Mouse (Mus musculus) MEL (cell line): ENCODE measurements around the gene Umad1. TPM values are rescaled to one million over a fixed set of nuclear protein-coding genes. Genes with fewer than 3 reads are reported as not detected.

Experiments
- DNase-seq: peaks from one replicate; pipeline ENCODE4 v3.0.0; 2011; ENCODE audit warnings: low read depth, low spot score
- H3K27ac ChIP-seq: 2 replicates; pipeline ENCODE4 v1.5.1; 2012; ENCODE audit warnings: low read depth, mild to moderate bottlenecking, control low read depth, low read length, moderate library complexity; ENCODE audit not compliant: control insufficient read depth
- H3K27me3 ChIP-seq, 2 experiments: fragments of 150-350 bp in 1 of 2; sonication (generic) in 1 of 2; 2 replicates each; pipeline ENCODE4 v1.6.1; 2012; ENCODE audit warnings: low read length in 2 of 2, mild to moderate bottlenecking in 2 of 2, improper control_type of control experiment in 1 of 2, moderate library complexity in 1 of 2; ENCODE audit not compliant: insufficient read depth in 2 of 2, control insufficient read depth in 1 of 2
- H3K36me3 ChIP-seq, 2 experiments: 2 replicates each; pipeline ENCODE4 v1.6.1; 2012 to 2014; ENCODE audit warnings: low read length in 2 of 2, improper control_type of control experiment in 1 of 2, inconsistent platforms in 1 of 2, mild to moderate bottlenecking in 1 of 2; ENCODE audit not compliant: insufficient read depth in 2 of 2, control insufficient read depth in 1 of 2
- H3K4me1 ChIP-seq, 2 experiments: fragments of 150-350 bp in 1 of 2; sonication (generic) in 1 of 2; 2 replicates each; pipeline ENCODE4 v1.6.1; 2012; ENCODE audit warnings: low read length in 2 of 2, improper control_type of control experiment in 1 of 2, mild to moderate bottlenecking in 1 of 2; ENCODE audit not compliant: insufficient read depth in 2 of 2, control insufficient read depth in 1 of 2
- H3K4me3 ChIP-seq, 2 experiments: fragments of 150-350 bp in 1 of 2; sonication (generic) in 1 of 2; 2 replicates each; pipeline ENCODE4 v1.5.1; 2012; ENCODE audit warnings: low read depth in 2 of 2, low read length in 2 of 2, mild to moderate bottlenecking in 2 of 2, moderate library complexity in 2 of 2, control low read depth in 1 of 2, improper control_type of control experiment in 1 of 2; ENCODE audit not compliant: control insufficient read depth in 1 of 2, insufficient read depth in 1 of 2
- H3K79me2 ChIP-seq: 2 replicates; pipeline ENCODE4 v1.6.1; 2012; ENCODE audit warnings: mild to moderate bottlenecking, low read length, moderate library complexity; ENCODE audit not compliant: control insufficient read depth, poor library complexity, insufficient read depth
- H3K9ac ChIP-seq: 2 replicates; pipeline ENCODE4 v1.6.1; 2012; ENCODE audit warnings: low read depth, mild to moderate bottlenecking, control low read depth, low read length, moderate library complexity; ENCODE audit not compliant: control insufficient read depth, poor library complexity, severe bottlenecking
- H3K9me3 ChIP-seq: fragments of 150-350 bp; sonication (generic); replicated peaks from 2 replicates; pipeline ENCODE4 v1.6.1; 2012; ENCODE audit warnings: mild to moderate bottlenecking, low read length, improper control_type of control experiment, moderate library complexity; ENCODE audit not compliant: insufficient read depth
- CHD1 ChIP-seq: IDR thresholded peaks from 2 replicates; pipeline ENCODE4 v1.6.1; 2012; ENCODE audit warnings: low read depth, mild to moderate bottlenecking, inconsistent platforms, low read length, improper control_type of control experiment
- CTCF ChIP-seq, 3 experiments: IDR thresholded peaks in 2 of 3; conservative IDR thresholded peaks in 1 of 3; 2 replicates each; pipeline ENCODE4 v1.5.1; 2011 to 2012; ENCODE audit warnings: low read length in 3 of 3, low read depth in 2 of 3, mild to moderate bottlenecking in 2 of 3, improper control_type of control experiment in 1 of 3, inconsistent platforms in 1 of 3, mixed read lengths in 1 of 3, moderate library complexity in 1 of 3; ENCODE audit not compliant: control insufficient read depth in 1 of 3, insufficient read depth in 1 of 3, poor library complexity in 1 of 3, severe bottlenecking in 1 of 3
- GABPA ChIP-seq: IDR thresholded peaks from 2 replicates; pipeline ENCODE4 v1.6.1; 2012; ENCODE audit warnings: low read depth, mild to moderate bottlenecking, inconsistent platforms, low read length, improper control_type of control experiment, moderate library complexity
- GATA1 ChIP-seq: IDR thresholded peaks from 2 replicates; pipeline ENCODE4 v1.6.1; 2011; ENCODE audit warnings: low read depth, low read length, improper control_type of control experiment
- HCFC1 ChIP-seq: IDR thresholded peaks from 2 replicates; pipeline ENCODE4 v1.6.1; 2012; ENCODE audit warnings: low read depth, mild to moderate bottlenecking, inconsistent platforms, low read length, improper control_type of control experiment, moderate library complexity
- KAT2A ChIP-seq: conservative IDR thresholded peaks from 2 replicates; pipeline ENCODE4 v1.6.1; 2012; ENCODE audit warnings: low read depth, low read length, improper control_type of control experiment, inconsistent platforms
- MAFK ChIP-seq: IDR thresholded peaks from 2 replicates; pipeline ENCODE4 v1.6.1; 2011; ENCODE audit warnings: low read depth, mild to moderate bottlenecking, low read length, improper control_type of control experiment, borderline replicate concordance
- MAX ChIP-seq: IDR thresholded peaks from 2 replicates; pipeline ENCODE4 v1.6.1; 2011; ENCODE audit warnings: low read length, improper control_type of control experiment
- MAZ ChIP-seq: IDR thresholded peaks from 2 replicates; pipeline ENCODE4 v1.6.1; 2012; ENCODE audit warnings: low read depth, mild to moderate bottlenecking, inconsistent platforms, low read length, improper control_type of control experiment
- MEF2A ChIP-seq: IDR thresholded peaks from 2 replicates; pipeline ENCODE4 v1.6.1; 2014; ENCODE audit warnings: low read depth, mild to moderate bottlenecking, inconsistent platforms, low read length, improper control_type of control experiment; ENCODE audit not compliant: poor library complexity, insufficient replicate concordance, severe bottlenecking; ENCODE audit errors: extremely low read depth
- MYC ChIP-seq: IDR thresholded peaks from 2 replicates; pipeline ENCODE4 v1.6.1; 2011; ENCODE audit warnings: low read depth, mild to moderate bottlenecking, low read length, improper control_type of control experiment, moderate library complexity
- NELFE ChIP-seq: IDR thresholded peaks from 2 replicates; pipeline ENCODE4 v1.6.1; 2011; ENCODE audit warnings: low read depth, low read length, improper control_type of control experiment
- POLR2A ChIP-seq, 2 experiments: IDR thresholded peaks; 2 replicates each; pipeline ENCODE4 v1.6.1; 2011 to 2012; ENCODE audit warnings: low read length in 2 of 2, mild to moderate bottlenecking in 2 of 2, control low read depth in 1 of 2, improper control_type of control experiment in 1 of 2, low read depth in 1 of 2, moderate library complexity in 1 of 2; ENCODE audit not compliant: control insufficient read depth in 1 of 2, insufficient read depth in 1 of 2, poor library complexity in 1 of 2
- POLR2AphosphoS2 ChIP-seq: IDR thresholded peaks from 2 replicates; pipeline ENCODE4 v1.6.1; 2011; ENCODE audit warnings: low read length, improper control_type of control experiment
- POLR2AphosphoS5 ChIP-seq: IDR thresholded peaks from 2 replicates; pipeline ENCODE4 v1.6.1; 2012; ENCODE audit warnings: low read depth, borderline replicate concordance, mild to moderate bottlenecking, inconsistent platforms, low read length, moderate library complexity, mixed read lengths
- RCOR1 ChIP-seq: IDR thresholded peaks from 2 replicates; pipeline ENCODE4 v1.6.1; 2012; ENCODE audit warnings: low read depth, mild to moderate bottlenecking, inconsistent platforms, low read length, improper control_type of control experiment
- TAL1 ChIP-seq: IDR thresholded peaks from 2 replicates; pipeline ENCODE4 v1.6.1; 2012; ENCODE audit warnings: mild to moderate bottlenecking, inconsistent platforms, low read length, moderate library complexity, mixed read lengths
- USF2 ChIP-seq, 2 experiments: IDR thresholded peaks; 2 replicates each; pipeline ENCODE4 v1.6.1; 2011 to 2012; ENCODE audit warnings: improper control_type of control experiment in 2 of 2, low read length in 2 of 2, borderline replicate concordance in 1 of 2, inconsistent platforms in 1 of 2, low read depth in 1 of 2, mild to moderate bottlenecking in 1 of 2; ENCODE audit not compliant: insufficient read depth in 1 of 2
- ZNF384 ChIP-seq: IDR thresholded peaks from 2 replicates; pipeline ENCODE4 v1.6.1; 2012; ENCODE audit warnings: low read depth, mild to moderate bottlenecking, inconsistent platforms, low read length, improper control_type of control experiment
- polyA plus RNA-seq, 2 experiments: library from polyadenylated mRNA; stranded (reverse) in 1 of 2; unstranded in 1 of 2; fragments of >175 nt in 1 of 2; fragments of >200 nt in 1 of 2; gene quantifications; 2 replicates each; pipeline versions ENCODE4 v1.2.1 to v1.2.4; 2012; ENCODE audit warnings: low replicate concordance in 2 of 2, low read depth in 1 of 2; ENCODE audit not compliant: insufficient read length in 2 of 2, insufficient read depth in 1 of 2, missing spikeins in 1 of 2
- total RNA-seq: library from RNA; depleted of rRNA; stranded (reverse); fragments of 300-350 nt; gene quantifications from 2 replicates; pipeline ENCODE4 v1.2.3, GENCODE M21; 2012

Gene Umad1
- total and polyA plus RNA-seq, 3 experiments: 5.3 to 9.7 TPM; not detected in 1

DNA sequence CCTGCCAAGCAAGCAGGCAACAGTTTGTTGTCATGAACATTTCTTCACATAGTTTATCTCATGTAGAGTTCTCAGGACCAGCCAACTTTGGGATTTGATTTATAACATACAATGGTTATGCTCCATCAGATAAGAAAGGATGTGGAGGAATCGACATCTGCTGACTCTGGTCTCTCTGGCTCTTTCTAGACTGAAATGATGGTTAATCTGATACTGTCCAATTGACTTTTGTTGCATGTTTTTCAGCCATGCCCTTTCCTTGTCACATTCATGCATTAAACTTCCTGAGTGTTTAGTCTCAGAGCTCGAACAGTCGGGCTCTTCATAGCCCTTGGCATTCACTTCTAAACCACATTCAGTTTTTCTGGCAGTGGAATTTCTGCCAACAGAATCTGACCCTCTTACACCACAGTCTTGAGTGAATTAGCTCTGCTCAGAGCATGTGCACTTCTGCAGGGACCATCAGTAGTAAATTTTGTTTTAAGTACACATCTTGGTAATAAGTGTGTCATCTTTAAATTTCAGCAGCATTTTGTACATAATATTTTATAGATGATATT is 26.4 kb downstream of the Umad1 start:
- no peak for TF ChIP-seq NELFE
- TF ChIP-seq KAT2A: no peak
- no peak for TF ChIP-seq ZNF384
- no peak for TF ChIP-seq MYC
- TF ChIP-seq POLR2AphosphoS5: no peak
- TF ChIP-seq MAFK: no peak
- no peak for TF ChIP-seq RCOR1
- no peak for TF ChIP-seq TAL1
- no peak for TF ChIP-seq MAX
- no peak for TF ChIP-seq GATA1
- no peak for TF ChIP-seq CTCF (IDR thresholded peaks at IDR 0.05 in 2 of 3, conservative IDR thresholded peaks at IDR 0.05 in 1 of 3; ENCODE audit: control insufficient read depth in 1 of 3, insufficient read depth in 1 of 3, low read depth in 2 of 3, low read length in 3 of 3, poor library complexity in 1 of 3, severe bottlenecking in 1 of 3)
- TF ChIP-seq CHD1: no peak
- TF ChIP-seq POLR2A (IDR thresholded peaks at IDR 0.05; ENCODE audit: control insufficient read depth in 1 of 2, insufficient read depth in 1 of 2, low read depth in 1 of 2, low read length in 2 of 2, poor library complexity in 1 of 2): no peak
- TF ChIP-seq, all 39 proteins: peak for 0
- Histone ChIP-seq H3K27ac (no peak overlapping the region), H3K27me3 (no peaks in the 10 kb centered on the region), H3K36me3 (peaks cover 0 to 4% of the 10 kb centered on the region in 2 experiments; a peak in 2 of 4 replicates), H3K9me3 (no peaks in the 10 kb centered on the region), H3K4me1 (peaks cover 0 to 4% of the 10 kb centered on the region in 2 experiments; a peak in 2 of 4 replicates), H3K4me3 (no peak overlapping the region), H3K79me2 (no peaks in the 10 kb centered on the region), H3K9ac (no peak overlapping the region)
- DNase-seq: no peak

DNA sequence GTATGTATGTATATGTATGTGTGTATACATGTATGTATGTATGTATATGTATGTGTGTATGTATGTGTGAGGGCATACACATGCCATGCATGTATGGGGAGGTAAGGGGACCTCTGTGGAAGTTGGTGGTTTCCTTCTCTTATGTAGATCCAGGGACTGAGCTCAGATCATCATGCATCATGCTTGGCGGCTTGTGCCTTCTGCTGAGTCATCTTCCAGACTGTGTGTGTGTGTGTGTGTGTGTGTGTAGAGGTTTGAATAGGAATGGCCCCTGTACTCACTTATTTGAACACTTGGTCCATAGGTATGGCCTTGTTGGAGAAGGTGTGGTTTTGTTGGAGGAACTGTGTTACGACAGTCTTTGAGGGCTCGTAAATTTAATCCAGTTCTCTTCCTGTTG is 27.1 kb downstream of the Umad1 start:
- Histone ChIP-seq H3K9me3 (no peaks in the 10 kb centered on the region), H3K79me2 (no peaks in the 10 kb centered on the region), H3K9ac (no peak overlapping the region), H3K36me3 (peaks cover 0 to 4% of the 10 kb centered on the region in 2 experiments; a peak in 2 of 4 replicates), H3K4me1 (peaks cover 0 to 4% of the 10 kb centered on the region in 2 experiments; a peak in 2 of 4 replicates), H3K27ac (no peak overlapping the region), H3K4me3 (no peak overlapping the region), H3K27me3 (no peaks in the 10 kb centered on the region)
- DNase-seq: no peak
- no peak for TF ChIP-seq TAL1
- no peak for TF ChIP-seq MEF2A
- TF ChIP-seq HCFC1: no peak
- no peak for TF ChIP-seq NELFE
- no peak for TF ChIP-seq POLR2AphosphoS2
- TF ChIP-seq GABPA: no peak
- no peak for TF ChIP-seq USF2 (IDR thresholded peaks at IDR 0.05; ENCODE audit: borderline replicate concordance in 1 of 2, insufficient read depth in 1 of 2, low read depth in 1 of 2, low read length in 2 of 2)
- TF ChIP-seq MAZ: no peak
- TF ChIP-seq POLR2AphosphoS5: no peak
